Mouse (Mus musculus): ENCODE results near the gene Zfp219.

Zfp219 gene

GRCm38 (mm10) chr14:51987177-51987576 is 33.4 kb downstream of the Zfp219 start:
- Histone ChIP-seq H3K4me1 (replicated peaks; ENCODE audit: low read depth, low read length) (peaks cover 43% of the 10 kb centered on the region), H3K9me3 (ENCODE audit: low read length) (no peaks in the 10 kb centered on the region), H3K36me3 (ENCODE audit: insufficient read depth, low read length) (no peaks in the 10 kb centered on the region), H3K27me3 (ENCODE audit: insufficient read depth, low read length) (peaks cover 73% of the 10 kb centered on the region), H3K4me3 (replicated peaks; ENCODE audit: low read length) (no peak overlapping the region)
- TF ChIP-seq CTCF (conservative IDR thresholded peaks at IDR 0.05; ENCODE audit: low read length) (no peak), POU5F1 (IDR thresholded peaks at IDR 0.05; ENCODE audit: borderline replicate concordance, low read length) (no peak), NANOG (IDR thresholded peaks at IDR 0.05; ENCODE audit: borderline replicate concordance, low read length) (no peak)

- Histone ChIP-seq H3K27me3 (ENCODE audit: insufficient read depth, low read length) (peaks cover 76% of the 10 kb centered on the region), H3K4me1 (replicated peaks; ENCODE audit: low read depth, low read length) (peaks cover 43% of the 10 kb centered on the region), H3K36me3 (ENCODE audit: insufficient read depth, low read length) (no peaks in the 10 kb centered on the region), H3K9me3 (ENCODE audit: low read length) (no peaks in the 10 kb centered on the region), H3K4me3 (replicated peaks; ENCODE audit: low read length) (peak overlapping the region; percentile 81)
- TF ChIP-seq NANOG (IDR thresholded peaks at IDR 0.05; ENCODE audit: borderline replicate concordance, low read length) (no peak), POU5F1 (IDR thresholded peaks at IDR 0.05; ENCODE audit: borderline replicate concordance, low read length) (no peak), CTCF (conservative IDR thresholded peaks at IDR 0.05; ENCODE audit: low read length) (no peak)
These were observed 34.4 kb downstream of the Zfp219 start for GRCm38 (mm10) chr14:51986153-51986505.

GRCm38 (mm10) chr14:51985301-51986152 is 35.0 kb downstream of the Zfp219 start:
- H3K4me3 ChIP-seq (replicated peaks; ENCODE audit: low read length), result peak overlapping the region; percentile 81
- H3K9me3 ChIP-seq (ENCODE audit: low read length), result no peaks in the 10 kb centered on the region
- H3K4me1 ChIP-seq (replicated peaks; ENCODE audit: low read depth, low read length), result peaks cover 43% of the 10 kb centered on the region
- peaks cover 71% of the 10 kb centered on the region for H3K27me3 ChIP-seq (ENCODE audit: insufficient read depth, low read length)
- H3K36me3 ChIP-seq (ENCODE audit: insufficient read depth, low read length), result no peaks in the 10 kb centered on the region
- TF ChIP-seq CTCF (conservative IDR thresholded peaks at IDR 0.05; ENCODE audit: low read length) (no peak), NANOG (IDR thresholded peaks at IDR 0.05; ENCODE audit: borderline replicate concordance, low read length) (no peak), POU5F1 (IDR thresholded peaks at IDR 0.05; ENCODE audit: borderline replicate concordance, low read length) (no peak)

GRCm38 (mm10) chr14:51984247-51985231 is 36.0 kb downstream of the Zfp219 start, which contains the start of gene Arhgef40:
TSS of gene Arhgef40 (plus strand) at chr14:51984719.
- no peak for TF ChIP-seq CTCF (conservative IDR thresholded peaks at IDR 0.05; ENCODE audit: low read length)
- no peak for TF ChIP-seq POU5F1 (IDR thresholded peaks at IDR 0.05; ENCODE audit: borderline replicate concordance, low read length)
- no peak for TF ChIP-seq NANOG (IDR thresholded peaks at IDR 0.05; ENCODE audit: borderline replicate concordance, low read length)
- Histone ChIP-seq H3K4me1 (replicated peaks; ENCODE audit: low read depth, low read length) (peaks cover 37% of the 10 kb centered on the region), H3K27me3 (ENCODE audit: insufficient read depth, low read length) (peaks cover 63% of the 10 kb centered on the region), H3K4me3 (replicated peaks; ENCODE audit: low read length) (peak within 1 kb of the TSS; percentile 81), H3K9me3 (ENCODE audit: low read length) (no peaks in the 10 kb centered on the region), H3K36me3 (ENCODE audit: insufficient read depth, low read length) (no peaks in the 10 kb centered on the region)

GRCm38 (mm10) chr14:51983855-51984246 is 36.7 kb downstream of the Zfp219 start:
- Histone ChIP-seq H3K4me3 (replicated peaks; ENCODE audit: low read length) (peak overlapping the region; percentile 81), H3K27me3 (ENCODE audit: insufficient read depth, low read length) (peaks cover 56% of the 10 kb centered on the region), H3K9me3 (ENCODE audit: low read length) (no peaks in the 10 kb centered on the region), H3K36me3 (ENCODE audit: insufficient read depth, low read length) (no peaks in the 10 kb centered on the region), H3K4me1 (replicated peaks; ENCODE audit: low read depth, low read length) (peaks cover 30% of the 10 kb centered on the region)
- TF ChIP-seq NANOG (IDR thresholded peaks at IDR 0.05; ENCODE audit: borderline replicate concordance, low read length), result no peak
- no peak for TF ChIP-seq POU5F1 (IDR thresholded peaks at IDR 0.05; ENCODE audit: borderline replicate concordance, low read length)
- TF ChIP-seq CTCF (conservative IDR thresholded peaks at IDR 0.05; ENCODE audit: low read length), result no peak

GRCm38 (mm10) chr14:51983251-51983650 is 37.3 kb downstream of the Zfp219 start:
- H3K4me3 ChIP-seq (replicated peaks; ENCODE audit: low read length), result no peak overlapping the region
- no peaks in the 10 kb centered on the region for H3K9me3 ChIP-seq (ENCODE audit: low read length)
- H3K27me3 ChIP-seq (ENCODE audit: insufficient read depth, low read length), result peaks cover 52% of the 10 kb centered on the region
- no peaks in the 10 kb centered on the region for H3K36me3 ChIP-seq (ENCODE audit: insufficient read depth, low read length)
- TF ChIP-seq CTCF (conservative IDR thresholded peaks at IDR 0.05; ENCODE audit: low read length) (no peak), POU5F1 (IDR thresholded peaks at IDR 0.05; ENCODE audit: borderline replicate concordance, low read length) (no peak), NANOG (IDR thresholded peaks at IDR 0.05; ENCODE audit: borderline replicate concordance, low read length) (no peak)
- H3K4me1 ChIP-seq (replicated peaks; ENCODE audit: low read depth, low read length), result peaks cover 25% of the 10 kb centered on the region

GRCm38 (mm10) chr14:51979252-51979651 is 41.3 kb downstream of the Zfp219 start:
- TF ChIP-seq CTCF (conservative IDR thresholded peaks at IDR 0.05; ENCODE audit: low read length), result no peak
- TF ChIP-seq NANOG (IDR thresholded peaks at IDR 0.05; ENCODE audit: borderline replicate concordance, low read length), result no peak
- no peaks in the 10 kb centered on the region for H3K9me3 ChIP-seq (ENCODE audit: low read length)
- H3K4me3 ChIP-seq (replicated peaks; ENCODE audit: low read length), result no peak overlapping the region
- H3K36me3 ChIP-seq (ENCODE audit: insufficient read depth, low read length), result no peaks in the 10 kb centered on the region
- H3K4me1 ChIP-seq (replicated peaks; ENCODE audit: low read depth, low read length), result peaks cover 10% of the 10 kb centered on the region
- peaks cover 18% of the 10 kb centered on the region for H3K27me3 ChIP-seq (ENCODE audit: insufficient read depth, low read length)

- Histone ChIP-seq H3K9me3 (ENCODE audit: low read length) (no peaks in the 10 kb centered on the region), H3K36me3 (ENCODE audit: insufficient read depth, low read length) (no peaks in the 10 kb centered on the region), H3K4me3 (replicated peaks; ENCODE audit: low read length) (no peak overlapping the region), H3K27me3 (ENCODE audit: insufficient read depth, low read length) (no peaks in the 10 kb centered on the region), H3K4me1 (replicated peaks; ENCODE audit: low read depth, low read length) (no peaks in the 10 kb centered on the region)
- TF ChIP-seq NANOG (IDR thresholded peaks at IDR 0.05; ENCODE audit: borderline replicate concordance, low read length), result no peak
- no peak for TF ChIP-seq CTCF (conservative IDR thresholded peaks at IDR 0.05; ENCODE audit: low read length)
- no peak for TF ChIP-seq POU5F1 (IDR thresholded peaks at IDR 0.05; ENCODE audit: borderline replicate concordance, low read length)
These were observed 53.1 kb downstream of the Zfp219 start for GRCm38 (mm10) chr14:51967400-51967799.
